Mouse (Mus musculus): Measurements from ENCODE around the gene Plppr1. TPM values are rescaled to one million over a fixed set of nuclear protein-coding genes. Genes with fewer than 3 reads are reported as not detected.

Plppr1 gene
- polyA plus RNA-seq, 1 experiment from 2014 or later: 0.39 TPM

DNA sequence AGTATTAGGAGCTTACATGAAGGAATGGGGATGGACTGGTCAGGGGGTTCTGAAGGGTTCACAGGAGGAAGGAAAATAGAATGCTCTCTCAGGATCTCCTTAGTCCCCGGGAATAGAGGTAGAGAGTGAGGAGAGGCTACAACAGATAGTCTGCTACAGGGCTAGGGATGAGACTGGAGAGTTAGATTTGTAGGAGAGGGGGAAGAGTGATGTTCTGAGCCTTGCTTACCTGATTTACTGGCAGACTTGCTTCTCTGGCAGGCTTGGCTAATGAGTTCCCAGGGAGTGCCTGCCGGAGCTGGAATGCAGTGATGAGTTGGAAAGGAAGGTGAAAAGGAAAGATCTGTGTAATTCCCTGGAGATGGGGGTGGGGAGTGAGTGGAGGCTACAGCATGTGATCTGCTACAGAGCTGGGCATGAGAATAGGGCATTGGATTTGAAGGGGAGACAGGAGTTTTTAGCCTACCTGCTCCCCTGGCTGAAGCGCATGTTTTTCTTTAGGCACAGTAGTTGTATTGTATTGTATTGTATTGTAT is 131.0 kb downstream of the Plppr1 start:
- no peak overlapping the region for H3K27ac ChIP-seq (replicated peaks)

DNA sequence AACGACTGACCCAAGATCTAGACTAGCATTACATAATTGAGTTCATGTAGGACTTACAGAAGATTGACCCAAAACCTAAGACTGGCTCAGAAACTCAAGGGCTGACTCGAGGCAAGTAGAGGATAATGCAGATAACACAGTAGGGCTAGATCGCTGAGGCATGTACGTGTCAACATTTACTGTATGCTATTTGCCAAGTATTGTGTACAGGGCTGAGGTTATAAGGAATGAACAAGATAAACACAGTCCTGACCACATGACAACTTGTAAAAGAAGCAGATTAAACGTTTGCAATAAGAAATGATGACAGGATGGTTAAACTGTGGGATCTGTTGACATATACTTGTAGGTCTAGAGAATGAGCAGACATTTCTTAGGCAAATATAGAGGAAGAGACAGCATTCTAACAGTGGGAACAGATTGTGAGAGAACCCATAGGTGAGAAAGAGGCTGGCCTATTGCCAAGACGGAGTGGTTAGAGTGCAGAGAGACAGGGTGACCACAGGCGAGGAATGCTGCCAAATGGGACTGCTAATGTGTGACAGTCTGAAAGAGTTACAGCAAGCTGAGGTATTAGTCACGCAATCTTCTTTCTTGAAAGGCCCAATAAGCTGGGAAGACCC is 138.2 kb downstream of the Plppr1 start:
- no peak overlapping the region for H3K9ac ChIP-seq
- H3K27me3 ChIP-seq: no peaks in the 10 kb centered on the region
- H3K4me2 ChIP-seq: no peak overlapping the region
- H3K36me3 ChIP-seq (replicated peaks): no peaks in the 10 kb centered on the region
- no peak overlapping the region for H3K27ac ChIP-seq (replicated peaks)
- H3K4me1 ChIP-seq (replicated peaks): no peaks in the 10 kb centered on the region
- H3K4me3 ChIP-seq (replicated peaks): no peak overlapping the region
- no peak for ATAC-seq (ENCODE audit: insufficient read depth)
- H3K9me3 ChIP-seq (replicated peaks): no peaks in the 10 kb centered on the region
- WGBS (ENCODE audit: insufficient replicate concordance): 48% methylated on average over 8 of the region's 8 CpGs

More for the DNA sequence above, 131.0 kb downstream of the Plppr1 start:
- Histone ChIP-seq H3K36me3 (replicated peaks) (no peaks in the 10 kb centered on the region), H3K4me3 (replicated peaks) (no peak overlapping the region), H3K9ac (no peak overlapping the region), H3K27me3 (no peaks in the 10 kb centered on the region), H3K4me1 (replicated peaks) (no peaks in the 10 kb centered on the region), H3K4me2 (no peak overlapping the region), H3K9me3 (replicated peaks) (no peaks in the 10 kb centered on the region)
- no peak for ATAC-seq (ENCODE audit: insufficient read depth)
- WGBS (ENCODE audit: insufficient replicate concordance): 63% methylated on average over 3 of the region's 3 CpGs

GRCm38 (mm10) chr4:49210457-49210856 is 151.4 kb downstream of the Plppr1 start:
- H3K4me2 ChIP-seq: no peak overlapping the region
- H3K4me1 ChIP-seq (replicated peaks): no peaks in the 10 kb centered on the region
- no peaks in the 10 kb centered on the region for H3K27me3 ChIP-seq
- H3K27ac ChIP-seq (replicated peaks): no peak overlapping the region
- no peak overlapping the region for H3K9ac ChIP-seq
- no peaks in the 10 kb centered on the region for H3K9me3 ChIP-seq (replicated peaks)
- no peaks in the 10 kb centered on the region for H3K36me3 ChIP-seq (replicated peaks)
- no peak overlapping the region for H3K4me3 ChIP-seq (replicated peaks)
- ATAC-seq (ENCODE audit: insufficient read depth): no peak
- WGBS (ENCODE audit: insufficient replicate concordance): 80% methylated on average over 1 of the region's 1 CpGs

- Histone ChIP-seq H3K27ac (replicated peaks) (no peak overlapping the region), H3K4me3 (replicated peaks) (no peak overlapping the region), H3K9ac (no peak overlapping the region), H3K36me3 (replicated peaks) (no peaks in the 10 kb centered on the region), H3K4me1 (replicated peaks) (no peaks in the 10 kb centered on the region), H3K27me3 (no peaks in the 10 kb centered on the region), H3K4me2 (no peak overlapping the region), H3K9me3 (replicated peaks) (no peaks in the 10 kb centered on the region)
- 57% methylated on average over 5 of the region's 5 CpGs for WGBS (ENCODE audit: insufficient replicate concordance)
- no peak for ATAC-seq (ENCODE audit: insufficient read depth)
Measured at GRCm38 (mm10) chr4:49211582-49211981, 152.5 kb downstream of the Plppr1 start.

- Histone ChIP-seq H3K9ac (no peak overlapping the region), H3K27me3 (no peaks in the 10 kb centered on the region), H3K27ac (replicated peaks) (no peak overlapping the region), H3K36me3 (replicated peaks) (no peaks in the 10 kb centered on the region), H3K4me2 (no peak overlapping the region), H3K4me1 (replicated peaks) (no peaks in the 10 kb centered on the region), H3K9me3 (replicated peaks) (no peaks in the 10 kb centered on the region), H3K4me3 (replicated peaks) (no peak overlapping the region)
- WGBS (ENCODE audit: insufficient replicate concordance): 63% methylated on average over 11 of the region's 11 CpGs
- ATAC-seq (ENCODE audit: insufficient read depth): no peak
Measured at GRCm38 (mm10) chr4:49212616-49213544, 153.8 kb downstream of the Plppr1 start.

- 47% methylated on average over 3 of the region's 3 CpGs for WGBS (ENCODE audit: insufficient replicate concordance)
- H3K9ac ChIP-seq: no peak overlapping the region
- H3K4me1 ChIP-seq (replicated peaks): no peaks in the 10 kb centered on the region
- no peaks in the 10 kb centered on the region for H3K36me3 ChIP-seq (replicated peaks)
- no peak overlapping the region for H3K4me2 ChIP-seq
- no peaks in the 10 kb centered on the region for H3K27me3 ChIP-seq
- H3K27ac ChIP-seq (replicated peaks): no peak overlapping the region
- H3K9me3 ChIP-seq (replicated peaks): no peaks in the 10 kb centered on the region
- ATAC-seq (ENCODE audit: insufficient read depth): no peak
- no peak overlapping the region for H3K4me3 ChIP-seq (replicated peaks)
Measured at GRCm38 (mm10) chr4:49214341-49214740, 155.3 kb downstream of the Plppr1 start.

DNA sequence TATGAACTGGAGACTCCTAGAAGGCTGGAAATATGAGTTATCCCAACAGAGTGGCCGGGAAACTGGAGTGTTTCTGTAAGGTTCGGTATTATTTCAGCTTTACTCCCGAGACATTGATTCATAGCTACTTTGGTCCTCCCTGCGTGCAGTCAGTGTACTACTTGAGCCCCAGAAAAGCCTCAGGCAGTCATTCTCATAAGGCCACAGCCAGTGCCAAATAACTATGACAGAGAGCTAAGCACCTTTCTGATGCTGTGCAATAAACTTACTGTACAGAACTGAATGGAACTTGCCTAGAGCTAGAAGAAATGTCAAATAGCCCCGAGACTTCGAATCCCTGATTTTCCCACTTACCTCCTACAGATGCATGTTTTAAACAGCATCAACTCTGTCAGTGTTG is 164.4 kb downstream of the Plppr1 start:
- H3K4me1 ChIP-seq (replicated peaks): no peaks in the 10 kb centered on the region
- H3K27ac ChIP-seq (replicated peaks): no peak overlapping the region
- H3K9ac ChIP-seq: no peak overlapping the region
- ATAC-seq (ENCODE audit: insufficient read depth): no peak
- no peaks in the 10 kb centered on the region for H3K27me3 ChIP-seq
- no peaks in the 10 kb centered on the region for H3K9me3 ChIP-seq (replicated peaks)
- H3K36me3 ChIP-seq (replicated peaks): no peaks in the 10 kb centered on the region
- no peak overlapping the region for H3K4me2 ChIP-seq
- WGBS (ENCODE audit: insufficient replicate concordance): 62% methylated on average over 6 of the region's 6 CpGs
- no peak overlapping the region for H3K4me3 ChIP-seq (replicated peaks)

DNA sequence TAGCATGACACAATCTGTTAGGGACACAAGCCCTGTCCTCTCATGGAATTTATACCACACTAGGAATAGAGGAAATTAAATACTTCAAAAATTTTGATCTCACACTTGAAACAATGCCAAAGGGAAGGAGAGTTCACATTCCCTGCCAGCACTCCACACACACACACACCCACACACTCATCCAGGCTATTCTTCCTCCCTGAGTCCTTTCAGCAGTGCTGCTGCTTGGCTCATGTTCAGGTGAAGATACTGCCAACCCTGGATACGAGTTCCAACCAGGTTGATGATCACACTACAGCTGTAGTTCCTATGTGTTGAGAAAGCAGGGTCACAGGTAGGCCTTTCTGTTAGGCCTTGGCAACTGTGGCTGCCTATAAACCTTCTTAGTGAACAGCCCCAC is 165.9 kb downstream of the Plppr1 start:
- no peaks in the 10 kb centered on the region for H3K27me3 ChIP-seq
- no peaks in the 10 kb centered on the region for H3K36me3 ChIP-seq (replicated peaks)
- 40% methylated on average over 1 of the region's 1 CpGs for WGBS (ENCODE audit: insufficient replicate concordance)
- no peak overlapping the region for H3K9ac ChIP-seq
- no peaks in the 10 kb centered on the region for H3K9me3 ChIP-seq (replicated peaks)
- no peak overlapping the region for H3K4me3 ChIP-seq (replicated peaks)
- no peak overlapping the region for H3K27ac ChIP-seq (replicated peaks)
- ATAC-seq (ENCODE audit: insufficient read depth): no peak
- no peaks in the 10 kb centered on the region for H3K4me1 ChIP-seq (replicated peaks)
- no peak overlapping the region for H3K4me2 ChIP-seq

DNA sequence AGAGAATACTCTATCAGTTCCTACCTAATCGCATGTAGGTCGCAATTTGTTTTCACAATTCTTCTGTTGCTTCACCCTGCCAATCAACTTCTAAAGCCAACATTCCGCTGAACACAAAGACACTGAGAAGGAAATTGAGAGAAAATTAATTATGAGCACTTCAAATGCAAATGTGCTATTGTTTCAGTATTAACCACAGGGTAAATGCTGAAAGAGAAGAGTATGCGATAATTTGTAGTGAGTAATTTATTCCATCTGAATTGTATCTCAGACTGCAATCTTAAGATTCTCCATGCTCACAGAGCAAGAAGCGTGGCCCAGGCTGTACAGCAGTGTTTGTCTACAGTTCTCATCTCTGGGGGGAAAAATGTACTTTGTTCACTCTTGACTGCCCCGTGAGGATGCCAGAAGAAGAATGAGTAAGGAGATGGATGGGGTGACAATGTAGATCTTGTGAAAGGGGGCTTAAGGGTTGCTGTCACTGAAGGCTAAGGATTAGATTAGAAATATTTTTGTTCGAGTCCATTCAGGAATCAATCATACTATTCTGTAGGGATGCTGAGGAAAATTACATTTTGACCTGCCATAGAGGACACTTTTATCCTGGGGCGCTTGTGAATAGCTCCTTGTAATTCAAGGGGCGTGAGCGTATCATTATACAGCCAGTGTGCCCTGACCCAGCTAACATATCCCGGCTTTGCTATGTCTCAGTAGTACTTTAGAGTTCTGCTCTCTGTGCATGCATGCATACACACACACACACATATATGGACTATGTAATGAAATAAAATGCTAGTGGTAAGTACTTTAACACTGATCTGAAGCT is 173.3 kb downstream of the Plppr1 start:
- Histone ChIP-seq H3K9ac (no peak overlapping the region), H3K4me1 (replicated peaks) (no peaks in the 10 kb centered on the region), H3K4me2 (no peak overlapping the region), H3K36me3 (replicated peaks) (no peaks in the 10 kb centered on the region), H3K4me3 (replicated peaks) (no peak overlapping the region), H3K9me3 (replicated peaks) (no peaks in the 10 kb centered on the region), H3K27me3 (no peaks in the 10 kb centered on the region), H3K27ac (replicated peaks) (no peak overlapping the region)
- WGBS (ENCODE audit: insufficient replicate concordance): 69% methylated on average over 11 of the region's 11 CpGs
- ATAC-seq (ENCODE audit: insufficient read depth): no peak

- Histone ChIP-seq H3K9ac (no peak overlapping the region), H3K9me3 (replicated peaks) (no peaks in the 10 kb centered on the region), H3K4me1 (replicated peaks) (no peaks in the 10 kb centered on the region), H3K27me3 (no peaks in the 10 kb centered on the region), H3K4me2 (no peak overlapping the region), H3K36me3 (replicated peaks) (no peaks in the 10 kb centered on the region), H3K27ac (replicated peaks) (no peak overlapping the region), H3K4me3 (replicated peaks) (no peak overlapping the region)
- 29% methylated on average over 3 of the region's 3 CpGs for WGBS (ENCODE audit: insufficient replicate concordance)
- ATAC-seq (ENCODE audit: insufficient read depth): no peak
Measured at GRCm38 (mm10) chr4:49233032-49233406, 173.9 kb downstream of the Plppr1 start.

DNA sequence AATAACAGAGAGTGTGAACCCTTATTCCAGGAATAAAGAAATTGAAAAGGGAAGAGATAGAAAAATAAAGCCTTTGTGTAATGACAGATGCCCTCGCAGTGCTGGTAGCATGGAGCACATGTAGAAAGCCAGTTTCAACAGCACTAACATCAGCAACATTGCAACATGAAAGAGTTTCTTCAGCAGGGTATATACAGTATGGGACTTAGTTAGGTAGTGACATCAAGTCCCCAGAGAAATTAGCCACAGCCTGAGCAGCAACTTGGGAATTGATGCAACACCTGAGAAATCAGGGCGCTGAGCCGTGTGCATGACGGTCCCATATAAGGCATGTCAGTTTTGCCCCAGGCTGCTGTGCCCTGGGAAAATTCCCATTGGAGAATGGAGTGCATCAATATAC is 179.0 kb downstream of the Plppr1 start:
- 79% methylated on average over 4 of the region's 4 CpGs for WGBS (ENCODE audit: insufficient replicate concordance)
- Histone ChIP-seq H3K9me3 (replicated peaks) (no peaks in the 10 kb centered on the region), H3K27me3 (no peaks in the 10 kb centered on the region), H3K27ac (replicated peaks) (no peak overlapping the region), H3K4me1 (replicated peaks) (no peaks in the 10 kb centered on the region), H3K4me3 (replicated peaks) (no peak overlapping the region), H3K36me3 (replicated peaks) (no peaks in the 10 kb centered on the region), H3K4me2 (no peak overlapping the region), H3K9ac (no peak overlapping the region)
- no peak for ATAC-seq (ENCODE audit: insufficient read depth)
